Mouse (Mus musculus) cerebellum, adult 2 months (tissue): ENCODE data around the gene Dclk1.

Experiments used
- CTCF ChIP-seq: fragments of 200-500 bp; IDR thresholded peaks from 2 replicates; pipeline ENCODE4 v1.5.1; 2011; ENCODE audit warnings: low read depth, mild to moderate bottlenecking, control low read depth, low read length, moderate library complexity, borderline replicate concordance; ENCODE audit not compliant: insufficient read depth
- POLR2A ChIP-seq: fragments of 200-500 bp; IDR thresholded peaks from 2 replicates; pipeline ENCODE4 v1.6.1; 2011; ENCODE audit warnings: low read length, control low read depth, borderline replicate concordance; ENCODE audit not compliant: insufficient read depth

- TF ChIP-seq CTCF = no peak
- TF ChIP-seq POLR2A = no peak
Measured at GRCm38 (mm10) chr3:55489231-55489990, 247.2 kb downstream of the Dclk1 start.
